Mouse (Mus musculus): ENCODE data around the gene Amy2a4.
"Not testable (repeated sequence)": the region's sequence is repeated elsewhere in the genome, so short reads cannot be mapped to it uniquely, and the experiment has no call there.

The Amy2a4 gene

DNA sequence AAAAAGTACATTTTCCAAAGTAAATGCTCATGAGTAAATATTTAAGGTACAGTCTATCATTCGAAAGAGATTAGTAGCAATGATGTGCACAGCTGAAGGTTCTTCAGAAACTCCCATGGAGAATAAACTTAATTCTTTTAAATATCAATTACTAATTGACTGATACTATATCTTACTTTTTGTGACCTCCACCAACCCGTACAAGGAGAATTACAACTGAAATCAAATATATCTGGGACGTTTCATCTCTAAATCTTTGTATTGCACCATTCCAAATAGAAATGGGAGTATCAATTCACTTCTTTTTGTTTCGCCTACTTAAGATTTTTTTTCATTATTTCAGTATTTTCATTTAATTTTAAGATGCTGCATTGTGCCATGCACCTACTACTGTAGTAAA, at the start of gene Amy2a4:
Amy2a4 (minus strand) TSS at position 101 of the 400 bp plus-strand sequence.
- not testable (repeated sequence) for DNase-seq (ENCODE audit: low spot score)

DNA sequence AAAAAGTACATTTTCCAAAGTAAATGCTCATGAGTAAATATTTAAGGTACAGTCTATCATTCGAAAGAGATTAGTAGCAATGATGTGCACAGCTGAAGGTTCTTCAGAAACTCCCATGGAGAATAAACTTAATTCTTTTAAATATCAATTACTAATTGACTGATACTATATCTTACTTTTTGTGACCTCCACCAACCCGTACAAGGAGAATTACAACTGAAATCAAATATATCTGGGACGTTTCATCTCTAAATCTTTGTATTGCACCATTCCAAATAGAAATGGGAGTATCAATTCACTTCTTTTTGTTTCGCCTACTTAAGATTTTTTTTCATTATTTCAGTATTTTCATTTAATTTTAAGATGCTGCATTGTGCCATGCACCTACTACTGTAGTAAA, 32.7 kb upstream of the Amy2a4 start, which contains the start of gene Amy2a3:
Amy2a3 (minus strand) TSS at position 101 of the 400 bp plus-strand sequence.
- not testable (repeated sequence) for DNase-seq (ENCODE audit: low spot score)

- not testable (repeated sequence) for DNase-seq (ENCODE audit: low spot score)
Measured at GRCm38 (mm10) chr3:113312937-113313336, 21.7 kb upstream of the Amy2a4 start.

GRCm38 (mm10) chr3:113280285-113280684, 11.0 kb downstream of the Amy2a4 start:
- DNase-seq (ENCODE audit: low spot score), result not testable (repeated sequence)

DNA sequence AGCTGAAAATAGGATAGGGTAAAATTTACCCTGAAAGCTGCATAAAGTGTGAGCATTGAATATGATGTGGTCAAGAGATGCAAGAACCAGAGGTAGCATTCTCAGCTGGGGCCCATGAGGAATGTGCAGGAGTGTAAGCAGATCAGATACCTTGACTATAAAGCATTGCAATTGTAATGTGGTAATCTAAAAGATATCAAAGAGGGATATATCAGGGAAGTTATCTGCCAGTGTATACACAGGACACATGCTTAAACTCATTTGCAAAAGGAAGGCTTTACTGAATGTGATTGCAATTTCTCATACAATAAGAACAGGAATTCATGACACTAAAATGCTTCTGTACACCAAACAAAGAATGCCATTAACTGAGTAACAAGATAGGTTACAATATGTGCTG, 11.7 kb downstream of the Amy2a4 start:
- not testable (repeated sequence) for DNase-seq (ENCODE audit: low spot score)

GRCm38 (mm10) chr3:113258737-113259136, 32.5 kb downstream of the Amy2a4 start, which contains the start of gene Amy2a5:
Amy2a5 (minus strand) TSS chr3:113258837.
- not testable (repeated sequence) for DNase-seq (ENCODE audit: low spot score)

Measured in left cerebral cortex, adult 11 months (tissue).